Mouse (Mus musculus): ENCODE measurements around the gene Pip4k2b. TPM values are rescaled to one million over a fixed set of nuclear protein-coding genes. Genes with fewer than 3 reads are reported as not detected.

Pip4k2b gene
- total RNA-seq (2023): 57.6 TPM

GRCm38 (mm10) chr11:97744063-97744717 lies at the start of gene Pip4k2b:
Gene Pip4k2b, minus strand, starts transcription at chr11:97744704.

GRCm38 (mm10) chr11:97781832-97782563 lies 37.5 kb upstream of the Pip4k2b start, which contains the start of gene Rpl23:
Gene Rpl23, minus strand, starts transcription at chr11:97782437.

GRCm38 (mm10) chr11:97775808-97776496 lies 31.4 kb upstream of the Pip4k2b start, which contains the start of gene 1700001P01Rik:
Gene 1700001P01Rik, minus strand, starts transcription at chr11:97775918.

GRCm38 (mm10) chr11:97766154-97766881 lies 21.8 kb upstream of the Pip4k2b start, which contains the start of gene Cwc25:
Gene Cwc25, minus strand, starts transcription at chr11:97766556.

GRCm38 (mm10) chr11:97703039-97703826 lies 41.3 kb downstream of the Pip4k2b start, which contains the start of gene Psmb3:
Gene Psmb3, plus strand, starts transcription at chr11:97703399.

GRCm38 (mm10) chr11:97700003-97700745 lies 44.3 kb downstream of the Pip4k2b start, which contains the start of gene Pcgf2:
Gene Pcgf2, minus strand, starts transcription at chr11:97700497.

GRCm38 (mm10) chr11:97685613-97686321 lies 58.7 kb downstream of the Pip4k2b start, which contains the start of gene Cisd3:
Gene Cisd3, plus strand, starts transcription at chr11:97685826.

Other genes with a start within 250 kb of the Pip4k2b start
- not detected for gene 4933428G20Rik, start 244.4 kb downstream of the Pip4k2b start, total RNA-seq (2023)
- not detected for gene Srcin1, start 168.5 kb downstream of the Pip4k2b start, total RNA-seq (2023)
- gene Epop, start 115.0 kb downstream of the Pip4k2b start, total RNA-seq (2023): 8.4 TPM
- gene Mllt6, start 81.3 kb downstream of the Pip4k2b start, total RNA-seq (2023): 236 TPM
- gene Cisd3, start 58.9 kb downstream of the Pip4k2b start, total RNA-seq (2023): 43.7 TPM
- gene Pcgf2, start 44.2 kb downstream of the Pip4k2b start, total RNA-seq (2023): 3.0 TPM
- 107 TPM for gene Psmb3, start 41.3 kb downstream of the Pip4k2b start, total RNA-seq (2023)
- gene Cwc25, start 21.9 kb upstream of the Pip4k2b start, total RNA-seq (2023): 48.7 TPM
- gene 1700001P01Rik, start 31.2 kb upstream of the Pip4k2b start, total RNA-seq (2023): 1.7 TPM
- gene Rpl23, start 37.7 kb upstream of the Pip4k2b start, total RNA-seq (2023): 2,309 TPM
- 142 TPM for gene Lasp1, start 54.3 kb upstream of the Pip4k2b start, total RNA-seq (2023)
- 0.95 TPM for gene B230217C12Rik, start 96.1 kb upstream of the Pip4k2b start, total RNA-seq (2023)
- gene Fbxo47, start 139.4 kb upstream of the Pip4k2b start, total RNA-seq (2023): 1.4 TPM
- gene Plxdc1, start 241.7 kb upstream of the Pip4k2b start, total RNA-seq (2023): 1.2 TPM